Mouse (Mus musculus): ENCODE measurements at regions not wholly inside any gene's neighbourhood (a gene's known extent, or its start where the extent isn't known, plus 50 kb on each side); places are given as distances from the start of the nearest gene placed in this dataset.

- TF ChIP-seq POLR2A (IDR thresholded peaks at IDR 0.05; ENCODE audit: low read depth, low read length) (no peak), CTCF (IDR thresholded peaks at IDR 0.05; ENCODE audit: extremely low read depth, insufficient read length, insufficient replicate concordance, low read depth, low read length) (no peak)
Observed at GRCm38 (mm10) chr3:148761586-148761985, 228.8 kb downstream of the Adgrl2 start.
